Mouse (Mus musculus) layer of hippocampus, adult 2 months (tissue): ENCODE measurements around the gene Ndufb10. TPM values are rescaled to one million over a fixed set of nuclear protein-coding genes. Genes with fewer than 3 reads are reported as not detected.

ENCODE experiments used
- DNase-seq, 2 experiments: peaks; one replicate each; pipeline ENCODE4 v3.0.0; 2022; ENCODE audit warnings: low spot score in 2 of 2
- H3K27ac ChIP-seq: fragments of 200-600 bp; 2 replicates; pipeline ENCODE4 v1.8.1; 2022
- H3K4me3 ChIP-seq: fragments of 200-600 bp; 2 replicates; pipeline ENCODE4 v1.8.1; 2022; ENCODE audit warnings: mild to moderate bottlenecking
- CTCF ChIP-seq: fragments of 200-600 bp; conservative IDR thresholded peaks from 2 replicates; pipeline ENCODE4 v1.8.1; 2022; ENCODE audit warnings: antibody characterized with exemption, mild to moderate bottlenecking, moderate library complexity
- total RNA-seq, 2 experiments: library from RNA; stranded (reverse); gene quantifications; 2 replicates each; pipeline ENCODE4 v1.2.3; 2021

Gene Ndufb10
- total RNA-seq, 2 experiments from 2014 or later, result 210 to 227 TPM

DNA sequence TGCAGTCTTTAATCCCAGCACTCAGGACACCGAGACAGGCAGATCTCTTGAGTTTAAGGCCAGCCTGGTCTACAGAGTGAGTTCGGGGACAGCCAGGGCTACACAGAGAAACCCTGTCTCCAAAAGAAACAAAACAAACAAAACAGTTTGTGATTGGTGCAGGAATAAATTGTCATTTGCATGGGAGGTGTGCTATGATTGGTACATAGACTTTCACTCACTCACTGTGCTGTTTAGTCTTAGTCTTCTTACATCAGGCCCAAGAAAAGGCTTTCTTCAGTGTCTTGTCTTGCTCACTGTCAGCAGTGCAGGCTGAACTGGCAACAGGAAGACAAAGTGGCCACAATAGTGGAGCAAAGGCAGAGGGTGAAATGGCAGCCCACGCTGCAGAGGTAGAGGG is 20.1 kb upstream of the Ndufb10 start:
- no peak for TF ChIP-seq CTCF
- no peak for DNase-seq
- Histone ChIP-seq H3K4me3 (no peak overlapping the region), H3K27ac (no peak overlapping the region)

DNA sequence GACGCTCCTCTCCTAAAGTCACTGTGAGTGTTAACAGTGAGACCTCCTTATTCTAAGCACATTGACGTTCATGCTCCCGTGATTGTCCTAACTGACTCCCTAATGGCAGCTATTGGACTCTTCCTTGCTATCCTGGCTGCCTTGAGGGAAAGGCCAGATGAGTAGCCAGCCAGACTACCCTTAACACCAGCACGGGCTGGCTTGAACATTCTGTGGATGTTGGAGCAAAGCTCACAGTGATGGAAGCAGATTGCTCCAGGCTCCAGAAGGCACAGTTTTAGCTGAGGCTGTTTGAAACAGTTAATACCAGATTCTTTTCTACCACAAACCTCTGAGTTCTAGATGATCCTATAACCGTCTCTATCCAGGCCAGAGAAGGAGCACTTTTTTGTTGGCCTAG is 19.6 kb upstream of the Ndufb10 start:
- no peak for DNase-seq
- no peak for TF ChIP-seq CTCF
- no peak overlapping the region for H3K4me3 ChIP-seq
- H3K27ac ChIP-seq, result no peak overlapping the region

DNA sequence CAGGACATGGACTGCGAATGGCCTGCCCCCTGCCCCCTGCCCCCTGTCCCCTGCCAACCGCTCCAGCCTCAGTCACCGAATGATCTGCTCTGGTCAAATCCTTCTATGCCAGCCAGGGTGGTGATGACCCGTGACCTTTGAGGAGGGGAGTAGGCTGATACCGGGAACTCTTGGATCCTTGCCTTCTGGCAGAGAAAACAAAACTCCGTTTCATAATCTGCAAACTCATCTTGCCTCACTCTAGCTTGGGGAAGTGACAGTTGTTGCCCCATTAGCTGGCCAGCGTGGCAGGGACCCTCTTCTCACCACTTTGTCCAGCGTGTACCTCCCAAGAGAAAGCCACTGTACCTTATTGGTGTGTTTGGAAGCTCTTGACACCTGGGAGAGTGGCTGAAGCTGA is 18.0 kb upstream of the Ndufb10 start:
- peak overlapping the region; percentile 18; the same call in 1 of the 2 replicates for H3K27ac ChIP-seq
- H3K4me3 ChIP-seq, result no peak overlapping the region
- TF ChIP-seq CTCF, result no peak
- no peak for DNase-seq

DNA sequence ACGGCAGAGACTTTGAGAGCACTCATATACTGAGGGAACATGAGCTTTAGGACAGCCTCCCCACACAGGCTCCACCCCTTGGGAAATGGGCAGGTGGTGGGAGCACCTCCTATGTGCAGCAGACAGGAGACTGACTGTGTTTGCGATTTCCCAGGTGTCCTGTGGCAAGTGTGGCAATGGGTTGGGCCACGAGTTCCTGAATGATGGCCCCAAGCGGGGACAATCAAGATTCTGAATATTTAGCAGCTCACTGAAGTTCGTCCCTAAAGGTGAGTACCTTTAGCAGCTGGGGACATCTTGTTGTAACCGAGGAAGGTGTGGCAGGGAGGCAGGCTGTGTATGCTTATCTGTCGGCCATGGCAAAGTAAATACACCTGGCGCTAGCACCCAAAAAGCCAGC is 15.6 kb upstream of the Ndufb10 start:
- no peak for TF ChIP-seq CTCF
- no peak for DNase-seq
- H3K4me3 ChIP-seq, result no peak overlapping the region
- no peak overlapping the region for H3K27ac ChIP-seq

DNA sequence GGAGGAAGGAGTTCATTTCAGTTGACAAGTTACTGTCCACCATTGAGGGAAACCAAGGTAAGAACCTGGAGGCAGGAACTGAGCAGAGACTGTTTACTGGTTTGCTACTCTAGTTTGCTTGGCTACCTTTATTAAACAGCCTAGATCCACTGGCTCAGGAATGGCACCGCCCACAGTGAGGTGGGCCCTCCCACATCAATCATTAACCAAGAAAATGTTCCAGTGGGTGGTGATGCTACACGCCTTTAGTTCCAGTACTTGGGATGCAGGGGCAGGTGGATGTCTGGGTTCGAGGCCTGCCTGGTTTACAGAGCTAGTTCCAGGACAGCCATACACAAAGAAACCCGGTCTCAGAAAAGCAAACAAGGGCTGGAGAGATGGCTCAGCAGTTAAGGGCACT is 14.0 kb upstream of the Ndufb10 start:
- no peak for TF ChIP-seq CTCF
- Histone ChIP-seq H3K27ac (no peak overlapping the region), H3K4me3 (no peak overlapping the region)
- DNase-seq, result no peak

DNA sequence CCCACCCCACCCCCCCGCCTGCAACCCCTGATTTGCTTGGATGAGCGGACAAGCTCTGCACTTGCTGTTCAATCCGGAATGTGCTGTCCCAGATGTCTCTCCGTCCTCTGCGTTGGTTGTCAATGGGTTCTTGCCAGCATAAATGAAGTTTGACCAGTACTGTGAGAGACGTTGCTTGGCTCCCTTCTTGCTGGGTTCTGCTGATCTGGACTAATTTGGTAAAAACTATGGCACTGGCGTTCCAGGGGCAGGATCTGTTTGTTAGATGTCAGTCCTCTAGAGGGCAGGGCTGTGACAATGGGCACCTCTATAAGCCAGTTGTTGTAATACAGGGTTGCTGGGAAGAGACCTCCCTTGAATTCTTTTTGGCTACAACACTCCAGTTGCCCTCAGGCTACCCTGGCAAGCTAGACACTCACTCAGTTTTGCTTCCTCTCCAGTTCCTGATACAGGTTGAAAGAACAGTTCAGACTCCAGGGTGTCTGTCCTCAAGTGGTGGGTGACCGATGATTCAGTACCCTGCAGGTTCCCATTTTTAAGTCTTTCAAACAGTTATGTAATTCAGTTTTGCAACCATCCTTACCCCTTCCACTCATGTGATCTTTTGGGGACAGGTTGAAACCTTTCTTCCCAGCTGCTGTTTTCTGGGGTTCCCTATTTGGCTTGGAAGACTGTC is 13.0 kb upstream of the Ndufb10 start:
- no peak for DNase-seq
- Histone ChIP-seq H3K27ac (peak overlapping the region; percentile 82; the same call in 1 of the 2 replicates), H3K4me3 (peak overlapping the region; percentile 86)
- TF ChIP-seq CTCF, result no peak

DNA sequence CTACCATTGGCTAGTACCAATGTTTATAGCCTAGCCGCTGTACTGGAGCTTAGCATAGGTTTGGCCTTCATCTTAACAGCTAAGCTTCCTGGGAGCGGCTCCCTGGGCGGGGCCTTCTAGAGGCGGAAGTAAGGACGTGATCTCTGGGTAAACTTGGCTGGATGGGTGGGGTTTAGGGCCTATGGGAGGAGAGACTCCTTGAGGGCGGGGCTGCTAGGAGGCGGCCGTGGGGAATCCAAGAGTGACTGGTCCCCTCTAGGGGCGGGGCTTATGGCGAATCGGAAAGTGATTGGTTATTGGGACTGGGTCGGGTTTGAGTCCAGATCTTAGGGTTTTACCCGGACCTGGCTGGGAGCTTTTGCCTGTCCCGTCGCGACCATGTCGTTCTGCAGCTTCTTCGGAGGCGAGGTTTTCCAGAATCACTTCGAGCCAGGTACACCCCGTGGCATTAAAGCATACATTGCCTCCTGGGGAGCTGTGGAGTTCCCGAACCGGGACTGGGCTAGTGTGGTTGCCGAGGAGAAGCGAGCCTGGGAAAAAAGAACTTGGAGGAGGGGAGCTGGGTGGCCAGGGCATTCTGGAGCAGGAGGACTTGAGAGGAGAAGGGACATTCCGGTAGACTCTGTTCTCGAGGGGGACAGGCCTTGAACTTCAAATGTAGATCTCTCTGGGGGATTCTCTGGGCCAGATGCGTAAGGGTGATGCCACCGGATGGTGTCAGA is 12.2 kb upstream of the Ndufb10 start, which contains the start of gene Msrb1:
Gene Msrb1 (plus strand): TSS at position 313 of the 722 bp plus-strand sequence.
- H3K27ac ChIP-seq, result peak within 1 kb of the TSS; percentile 82
- no peak for TF ChIP-seq CTCF
- H3K4me3 ChIP-seq, result peak within 1 kb of the TSS; percentile 86
- peak; percentile 91 to 96 for DNase-seq

DNA sequence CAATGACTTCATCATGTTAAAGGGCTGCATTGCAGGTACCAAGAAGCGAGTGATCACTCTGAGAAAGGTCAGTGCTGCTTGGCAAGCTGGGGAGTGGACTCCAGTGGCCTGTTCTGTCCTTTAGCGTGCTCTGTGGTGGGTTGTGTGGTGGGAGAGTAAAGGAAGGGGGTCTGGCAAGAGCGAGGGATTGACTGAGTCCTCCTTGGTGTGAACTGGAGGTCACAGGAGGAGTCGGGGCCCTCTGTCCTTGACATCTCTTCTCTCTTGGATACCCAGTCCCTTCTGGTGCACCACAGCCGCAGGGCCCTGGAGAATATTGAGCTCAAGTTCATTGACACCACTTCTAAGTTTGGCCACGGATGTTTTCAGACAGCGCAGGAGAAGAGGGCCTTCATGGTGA is 11.2 kb upstream of the Ndufb10 start:
- no peak for TF ChIP-seq CTCF
- no peak for DNase-seq
- no peak overlapping the region for H3K4me3 ChIP-seq

DNA sequence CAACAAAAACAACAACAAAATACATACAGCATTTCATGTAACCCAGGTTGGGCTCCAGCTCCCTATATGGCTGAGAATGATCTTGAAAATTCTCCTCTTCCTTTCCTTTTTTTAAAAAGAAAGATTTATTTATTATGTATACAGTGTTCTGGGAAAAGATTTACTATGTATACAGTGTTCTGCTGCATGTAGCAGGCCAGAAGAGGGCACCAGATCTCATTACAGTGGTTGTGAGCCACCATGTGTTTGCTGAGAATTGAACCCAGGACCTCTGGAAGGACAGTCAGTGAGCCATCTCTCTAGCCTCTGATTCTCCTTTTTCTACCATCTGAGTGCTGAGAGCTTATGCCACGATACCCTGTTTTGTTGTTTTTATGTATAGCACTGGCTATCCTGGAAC is 10.2 kb upstream of the Ndufb10 start:
- no peak overlapping the region for H3K4me3 ChIP-seq
- no peak for DNase-seq
- TF ChIP-seq CTCF, result peak; percentile 54
- no peak overlapping the region for H3K27ac ChIP-seq

More for the DNA sequence above, 11.2 kb upstream of the Ndufb10 start:
- H3K27ac ChIP-seq, result no peak overlapping the region

DNA sequence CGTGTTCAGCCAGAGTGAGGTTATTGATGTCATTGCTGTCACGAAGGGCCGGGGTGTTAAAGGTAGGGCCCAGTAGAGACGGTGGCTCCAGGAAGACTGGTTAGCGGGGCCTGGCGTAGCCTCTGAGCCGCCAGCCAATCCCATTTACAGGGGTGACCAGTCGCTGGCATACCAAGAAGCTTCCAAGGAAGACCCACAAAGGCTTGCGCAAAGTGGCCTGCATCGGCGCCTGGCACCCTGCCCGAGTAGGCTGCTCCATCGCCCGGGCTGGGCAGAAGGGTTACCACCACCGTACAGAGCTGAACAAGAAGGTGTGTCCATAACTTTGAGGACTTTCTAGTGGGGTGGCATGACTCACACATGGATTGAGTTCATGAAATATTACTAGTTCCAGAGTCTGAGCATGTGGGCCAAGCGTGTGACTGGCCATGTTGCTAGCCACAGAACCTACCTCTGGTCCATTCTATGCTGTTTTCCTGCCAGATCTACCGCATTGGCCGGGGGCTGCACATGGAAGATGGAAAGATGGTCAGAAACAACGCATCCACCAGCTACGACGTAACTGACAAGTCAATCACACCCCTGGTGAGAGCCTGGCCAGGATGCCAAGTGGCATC is 9.3 kb upstream of the Ndufb10 start:
- Histone ChIP-seq H3K4me3 (no peak overlapping the region), H3K27ac (no peak overlapping the region)
- no peak for DNase-seq
- TF ChIP-seq CTCF, result no peak

DNA sequence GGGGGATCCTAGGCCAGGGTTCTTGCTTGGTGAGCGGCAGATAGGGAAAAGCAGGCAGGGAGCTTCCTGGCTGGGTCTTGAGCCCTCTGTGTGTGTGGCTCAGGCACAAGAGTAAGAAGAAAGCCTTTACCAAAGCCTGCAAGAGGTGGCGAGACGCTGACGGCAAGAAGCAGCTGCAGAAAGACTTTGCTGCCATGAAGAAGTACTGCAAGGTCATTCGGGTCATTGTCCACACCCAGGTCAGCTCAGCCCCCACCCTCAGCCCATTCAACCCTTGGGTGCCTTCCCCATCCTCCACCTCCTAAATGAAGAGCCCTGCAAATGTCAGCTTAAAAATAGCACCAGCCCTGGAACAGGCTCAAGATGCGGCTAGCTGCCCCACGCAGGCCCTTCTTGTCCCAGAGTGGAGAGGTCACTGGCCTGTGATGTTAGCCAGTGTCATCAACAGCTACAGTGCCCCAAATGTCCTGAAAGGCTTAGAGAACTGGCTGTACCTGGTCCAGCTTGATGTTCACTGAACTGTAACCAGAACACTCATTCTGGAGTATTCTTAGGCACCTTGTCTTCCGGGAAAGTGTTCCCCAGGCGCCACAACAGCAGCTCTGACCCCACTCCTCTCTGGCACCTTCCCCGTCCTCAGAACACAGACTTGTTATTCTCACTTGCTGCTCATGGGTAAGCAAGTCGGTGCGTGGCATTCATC is 8.1 kb upstream of the Ndufb10 start:
- DNase-seq, result no peak
- no peak overlapping the region for H3K27ac ChIP-seq
- no peak for TF ChIP-seq CTCF
- no peak overlapping the region for H3K4me3 ChIP-seq

DNA sequence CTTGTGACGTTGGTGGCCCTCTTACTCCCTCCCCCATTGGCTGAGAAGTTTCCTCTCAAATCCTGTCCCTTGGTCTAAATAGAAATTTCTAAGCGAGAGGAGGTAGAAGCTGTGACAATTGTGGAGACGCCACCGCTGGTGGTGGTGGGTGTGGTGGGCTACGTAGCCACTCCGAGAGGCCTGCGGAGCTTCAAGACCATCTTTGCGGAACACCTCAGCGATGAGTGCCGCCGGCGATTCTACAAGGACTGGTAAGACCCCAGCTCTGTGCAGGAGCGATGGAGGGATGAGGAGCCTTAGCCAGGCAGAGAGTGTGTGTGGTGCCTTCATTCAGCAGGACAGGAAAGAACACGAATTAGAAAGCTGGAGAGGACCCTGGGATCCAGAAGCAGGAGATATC is 6.5 kb upstream of the Ndufb10 start:
- Histone ChIP-seq H3K4me3 (no peak overlapping the region), H3K27ac (no peak overlapping the region)
- no peak for TF ChIP-seq CTCF
- DNase-seq, result no peak

DNA sequence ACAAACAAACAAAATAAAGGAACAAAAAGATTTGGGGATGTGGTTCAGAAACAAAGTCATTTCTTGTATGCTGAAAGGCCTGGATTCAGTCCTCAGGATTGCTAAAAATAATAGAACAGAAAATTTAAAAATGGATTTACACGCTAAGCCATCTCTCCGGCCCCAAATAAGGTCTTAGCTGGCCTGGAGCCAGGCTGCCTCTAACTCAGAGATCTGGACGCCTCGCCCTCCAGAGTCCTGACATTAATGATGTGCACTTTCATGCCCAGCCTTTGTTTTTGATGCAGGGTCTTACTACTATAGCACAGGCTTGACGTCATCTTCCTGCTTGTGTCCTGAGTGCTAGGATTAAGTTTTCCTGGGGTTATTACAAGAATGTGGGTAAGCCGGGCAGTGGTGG is 4.8 kb upstream of the Ndufb10 start:
- DNase-seq, result no peak
- no peak overlapping the region for H3K4me3 ChIP-seq
- no peak overlapping the region for H3K27ac ChIP-seq
- TF ChIP-seq CTCF, result no peak
